Mouse (Mus musculus) fibroblast of lung, adult 2 months (primary cell): ENCODE measurements around the gene Emp3.
"Not testable (repeated sequence)": the region's sequence is repeated elsewhere in the genome, so short reads cannot be mapped to it uniquely, and the experiment has no call there.

Experiments
- DNase-seq: peaks from one replicate; pipeline ENCODE4 v3.0.0-alpha.2; 2011; ENCODE audit warnings: low read depth

Emp3 gene

DNA sequence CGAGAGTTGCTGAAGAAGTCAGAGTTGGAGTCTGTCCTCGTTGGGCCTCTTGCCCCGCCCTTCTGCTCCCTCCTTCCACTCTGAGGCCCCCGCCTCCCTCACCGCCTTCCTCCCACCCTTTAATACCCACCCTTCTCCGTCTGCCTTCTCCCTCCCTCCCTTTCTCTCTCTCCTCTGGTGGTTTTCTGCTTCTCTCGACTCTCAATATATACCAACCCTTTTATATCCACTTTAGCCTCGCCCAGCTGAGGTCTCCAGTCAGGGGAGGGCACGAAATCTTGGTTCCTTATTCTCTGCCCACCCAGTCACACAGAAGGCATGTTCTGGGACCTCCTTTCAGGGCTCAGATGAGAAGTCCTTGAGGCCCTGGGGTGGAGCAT is at the start of gene Emp3:
Gene Emp3, minus strand, starts transcription at position 163 of the 380 bp plus-strand sequence.
- DNase-seq = no peak

DNA sequence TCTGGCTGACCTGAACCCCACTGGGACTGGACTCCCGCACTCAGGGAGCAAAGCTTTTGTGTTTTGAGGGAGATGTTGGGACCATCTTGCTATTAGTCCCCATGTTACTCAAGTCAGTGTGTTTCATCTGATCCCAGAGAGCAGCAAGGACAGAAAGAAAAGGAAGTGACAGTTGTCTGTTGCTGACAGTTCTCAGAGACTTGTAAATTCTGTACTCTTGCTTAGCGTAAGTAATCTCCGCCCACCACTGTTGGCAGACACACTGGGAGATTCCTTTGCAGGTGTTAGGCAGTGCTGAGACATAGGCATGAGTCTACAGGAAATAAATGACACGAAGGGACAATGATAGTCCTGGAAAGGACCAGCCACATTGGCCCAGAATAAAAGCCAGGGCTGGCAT is 35.4 kb upstream of the Emp3 start:
- DNase-seq = no peak

DNA sequence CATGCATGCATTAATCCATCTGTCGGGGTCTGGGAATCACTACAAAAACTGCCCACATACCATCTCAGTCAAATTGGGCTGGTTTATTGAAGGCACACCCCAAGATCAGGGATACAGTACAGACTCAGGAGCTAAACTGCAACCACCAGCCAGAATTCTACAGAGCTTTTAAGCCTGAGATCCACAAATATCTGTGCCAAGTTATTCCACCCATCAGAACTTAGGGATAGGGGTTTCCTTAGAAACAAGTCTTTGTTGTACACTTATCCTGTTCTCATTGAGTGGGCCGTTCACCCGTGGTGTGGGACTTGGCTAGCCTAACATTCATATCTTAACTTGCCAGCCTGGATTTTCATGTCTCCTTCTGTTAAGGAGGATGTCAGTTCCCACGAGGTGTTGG is 27.9 kb upstream of the Emp3 start:
- no peak for DNase-seq

DNA sequence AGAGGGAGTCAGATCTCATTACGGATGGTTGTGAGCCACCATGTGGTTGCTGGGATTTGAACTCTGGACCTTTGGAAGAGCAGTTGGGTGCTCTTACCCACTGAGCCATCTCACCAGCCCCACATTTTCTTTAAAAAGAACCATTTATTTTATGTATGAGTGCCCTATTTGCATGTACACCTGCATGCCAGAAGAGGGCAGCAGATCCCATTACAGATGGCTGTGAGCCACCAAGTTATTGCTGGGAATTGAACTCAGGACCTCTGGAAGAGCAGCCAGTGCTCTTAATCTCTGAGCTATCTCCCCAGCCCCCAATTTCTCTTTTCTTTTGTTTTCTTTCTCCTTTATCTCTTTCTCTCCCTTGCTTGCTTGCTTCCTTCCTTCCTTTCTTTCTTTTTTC is 22.1 kb upstream of the Emp3 start:
- DNase-seq = not testable (repeated sequence)

DNA sequence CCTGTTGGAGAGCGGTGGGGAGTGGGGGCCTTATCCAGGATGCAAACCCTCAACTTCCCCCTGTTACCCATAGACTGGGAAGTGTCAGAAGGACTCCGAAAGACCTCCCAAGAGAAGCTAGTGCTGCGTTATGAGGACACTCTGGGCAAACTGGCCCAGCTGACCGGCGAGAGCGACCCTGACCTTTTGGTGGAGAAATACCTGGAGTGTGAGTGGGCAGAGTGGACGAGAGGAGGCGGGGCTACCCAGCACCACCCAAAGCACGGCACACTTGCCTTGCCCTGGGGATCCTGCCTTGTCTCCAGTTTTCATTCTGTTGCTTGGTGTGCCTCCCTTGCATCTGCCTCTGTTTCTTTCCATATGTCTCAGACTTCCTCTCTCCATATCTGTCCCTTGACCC is 20.8 kb upstream of the Emp3 start:
- DNase-seq = no peak

DNA sequence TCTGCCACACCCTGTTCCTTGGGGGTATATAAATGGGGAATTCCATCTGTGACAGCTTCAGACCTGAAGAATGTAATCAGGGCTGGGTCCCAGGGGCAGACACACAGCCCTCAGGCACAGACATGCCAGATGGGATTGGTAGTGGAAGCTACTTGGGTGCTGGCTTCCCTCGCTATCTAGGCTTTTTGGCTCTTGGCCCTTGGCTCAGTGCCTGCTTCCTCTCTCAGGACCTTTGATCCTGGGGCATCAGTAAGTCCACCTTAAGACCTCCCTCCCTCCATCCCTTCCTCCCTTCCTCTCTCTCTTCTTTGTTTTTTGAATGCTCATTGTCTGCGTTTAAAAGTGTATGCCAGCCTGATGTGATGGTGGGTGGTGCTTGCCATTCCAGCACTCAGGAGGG is 18.6 kb upstream of the Emp3 start:
- no peak for DNase-seq

DNA sequence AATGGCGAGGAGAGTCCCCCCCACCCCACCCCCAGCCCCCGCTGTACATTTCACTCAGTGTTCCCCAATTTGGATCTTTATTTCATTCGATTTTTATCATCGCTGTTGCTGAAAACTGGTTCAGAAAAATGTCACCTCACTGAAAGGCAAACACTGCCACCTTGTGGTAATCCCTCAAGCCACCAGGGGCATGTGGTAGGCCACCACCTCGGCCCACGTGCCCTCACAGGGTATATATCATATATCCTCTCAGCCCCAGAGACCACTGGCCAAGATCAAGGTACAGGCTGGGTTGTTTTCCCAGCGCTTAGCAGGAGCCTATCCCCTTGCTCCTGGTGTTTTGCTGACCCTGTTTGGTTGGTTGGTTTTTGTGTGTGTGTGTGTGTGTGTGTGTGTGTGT is 13.9 kb upstream of the Emp3 start:
- DNase-seq = no peak

GRCm38 (mm10) chr7:45933766-45934165 is 12.6 kb upstream of the Emp3 start:
- DNase-seq = not testable (repeated sequence)

- DNase-seq = no peak
Observed at GRCm38 (mm10) chr7:45929688-45930087, 8.5 kb upstream of the Emp3 start.

DNA sequence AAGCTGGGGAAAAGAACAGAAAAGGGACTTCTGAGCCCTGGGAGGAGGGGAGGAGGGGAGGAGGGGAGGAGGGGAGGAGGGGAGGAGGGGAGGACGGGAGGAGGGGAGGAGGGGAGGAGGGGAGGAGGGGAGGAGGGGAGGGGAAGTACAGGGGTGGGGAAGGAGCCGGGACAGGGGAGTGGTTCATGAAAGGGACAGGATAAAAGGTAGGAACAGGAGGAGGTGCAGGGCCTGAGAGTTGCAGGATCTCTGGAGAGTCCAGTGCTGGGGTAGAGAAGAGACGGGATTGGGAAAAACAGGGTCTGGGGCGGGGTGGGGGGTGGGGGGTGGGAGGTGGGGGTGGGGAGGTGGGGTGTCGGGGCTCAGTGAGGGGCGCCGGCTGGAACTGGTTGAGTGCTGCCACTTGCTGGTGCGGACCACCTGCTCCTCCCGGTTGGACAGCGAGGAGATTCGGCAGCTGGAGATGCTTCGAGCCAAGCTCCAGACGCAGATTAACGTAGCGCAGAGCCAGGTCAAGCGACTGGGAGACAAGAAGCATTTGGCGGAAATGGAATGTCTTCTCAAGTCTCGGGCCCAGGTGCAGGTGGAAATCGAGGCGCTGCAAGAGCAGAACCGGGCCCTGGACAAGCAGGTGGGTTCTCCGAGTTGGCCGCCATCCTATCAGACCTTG is 7.6 kb upstream of the Emp3 start:
- no peak for DNase-seq

DNA sequence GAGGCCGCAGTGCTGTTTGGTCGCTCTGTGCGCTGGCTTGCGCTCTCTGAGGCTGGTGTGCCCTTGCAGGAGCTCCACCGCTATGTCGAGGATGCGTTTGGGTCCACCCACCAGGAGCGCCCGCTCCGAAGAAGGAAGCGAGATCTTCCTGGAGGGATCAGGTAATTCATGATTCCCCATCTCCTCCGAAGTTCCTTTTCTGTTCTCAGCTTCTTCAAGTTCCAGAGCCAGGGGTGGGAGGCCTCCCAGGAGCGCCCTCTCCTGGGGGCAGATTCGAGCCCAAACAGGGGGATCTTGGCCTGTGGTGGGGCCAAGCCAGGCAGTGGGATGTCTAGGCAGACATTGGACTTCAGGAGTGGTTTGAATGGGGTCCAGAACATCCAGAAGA is 3.2 kb upstream of the Emp3 start:
- no peak for DNase-seq

GRCm38 (mm10) chr7:45923762-45924428 is 2.7 kb upstream of the Emp3 start, which contains the start of gene Ccdc114:
Gene Ccdc114, plus strand, starts transcription at chr7:45924072.
- no peak for DNase-seq

GRCm38 (mm10) chr7:45922928-45923761 is 1.9 kb upstream of the Emp3 start:
- peak; percentile 97 for DNase-seq

DNA sequence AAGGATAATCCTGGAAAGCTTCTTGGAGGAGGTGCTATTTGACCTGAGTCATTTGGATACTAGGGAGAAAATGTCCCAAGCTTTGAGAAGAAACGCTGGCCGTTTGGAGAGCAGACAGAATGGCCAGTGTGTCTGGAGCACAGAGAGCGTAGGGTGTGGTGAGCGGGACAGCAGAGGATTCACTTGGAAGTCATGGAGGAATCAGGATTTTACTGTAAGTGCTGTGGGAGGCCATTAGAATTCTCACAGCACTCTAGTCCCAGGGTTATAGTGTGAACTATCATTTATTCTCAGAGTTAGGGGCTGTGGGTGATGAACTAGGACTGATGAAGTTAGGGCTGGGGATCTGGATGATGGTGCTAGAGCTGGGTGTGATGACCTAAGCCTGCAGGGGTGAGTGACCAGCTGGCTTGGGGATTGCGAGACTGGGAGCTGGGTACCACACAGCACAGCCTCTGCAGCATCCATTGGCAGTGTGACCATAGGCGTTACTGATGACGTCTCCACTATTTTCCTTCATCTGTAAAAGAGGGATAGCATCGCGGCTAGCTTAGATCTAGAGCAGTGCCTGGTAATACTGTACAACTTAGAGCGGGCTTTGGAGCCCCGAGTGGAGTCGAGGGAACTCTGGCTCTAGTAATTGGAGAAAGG is 871 bp upstream of the Emp3 start:
- no peak for DNase-seq

DNA sequence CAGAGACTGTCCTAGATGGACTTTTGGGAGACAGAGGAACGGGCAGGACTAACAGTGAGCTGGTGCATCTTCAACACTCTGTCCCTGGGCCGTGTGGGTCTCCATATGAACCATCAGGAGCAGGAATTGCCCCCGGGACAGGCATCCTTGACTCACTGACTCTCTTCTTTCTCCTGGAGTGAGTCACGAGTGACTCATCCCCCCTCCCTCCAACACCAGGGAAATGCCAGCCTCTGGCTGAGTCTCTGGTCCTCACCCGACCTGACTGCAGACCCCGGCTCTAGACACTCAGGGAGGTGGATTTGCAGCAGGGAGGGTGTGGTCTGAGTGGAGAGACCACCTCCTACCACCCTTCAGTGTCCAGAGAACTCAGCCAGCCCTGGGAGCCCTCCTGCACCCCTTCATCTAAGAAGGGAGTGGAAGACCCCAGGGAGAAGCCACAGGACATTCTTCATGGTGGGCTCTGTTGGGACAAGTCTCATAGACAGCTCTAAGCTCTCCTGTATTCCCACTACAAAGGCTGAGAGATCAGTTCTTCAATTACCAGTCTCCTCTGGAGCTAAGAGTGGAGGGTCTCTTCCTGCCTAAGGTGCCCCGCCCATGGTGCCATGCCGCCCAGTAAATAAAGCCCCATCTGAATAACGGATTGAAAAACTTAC is 492 bp downstream of the Emp3 start:
- DNase-seq = no peak

GRCm38 (mm10) chr7:45919761-45920160 is 1.4 kb downstream of the Emp3 start:
- no peak for DNase-seq

DNA sequence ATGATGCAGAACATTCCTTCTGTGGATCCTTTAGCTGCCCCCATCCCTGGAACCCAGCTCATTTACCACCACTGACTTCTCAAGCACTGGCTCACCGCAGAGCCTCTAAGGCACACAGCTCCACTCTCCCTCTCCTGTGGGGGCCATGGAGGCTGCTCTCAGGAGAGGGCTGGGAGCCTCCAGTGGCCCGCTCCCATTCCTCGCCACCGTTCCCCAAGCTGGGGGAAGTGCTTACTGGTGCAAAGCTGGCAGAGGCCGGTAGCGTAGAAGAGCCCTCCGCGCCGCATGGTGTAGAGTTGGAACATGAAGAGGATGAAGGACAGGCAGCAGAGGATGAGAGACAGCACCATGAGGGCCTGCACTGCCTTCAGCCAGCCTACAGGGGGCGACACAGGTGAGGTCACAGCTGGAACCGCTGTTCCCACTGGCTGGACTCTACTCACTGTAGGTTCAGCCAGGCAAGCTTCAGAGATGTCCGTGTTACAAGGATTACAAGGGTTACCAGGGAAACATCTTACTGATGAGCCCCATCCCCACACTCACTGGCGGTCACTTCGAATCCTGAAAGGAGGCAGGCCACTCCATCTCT is 2.0 kb downstream of the Emp3 start:
- no peak for DNase-seq

GRCm38 (mm10) chr7:45917926-45918325 is 3.3 kb downstream of the Emp3 start:
- DNase-seq = no peak

- no peak for DNase-seq
Observed at GRCm38 (mm10) chr7:45917004-45917704, 4.0 kb downstream of the Emp3 start.

DNA sequence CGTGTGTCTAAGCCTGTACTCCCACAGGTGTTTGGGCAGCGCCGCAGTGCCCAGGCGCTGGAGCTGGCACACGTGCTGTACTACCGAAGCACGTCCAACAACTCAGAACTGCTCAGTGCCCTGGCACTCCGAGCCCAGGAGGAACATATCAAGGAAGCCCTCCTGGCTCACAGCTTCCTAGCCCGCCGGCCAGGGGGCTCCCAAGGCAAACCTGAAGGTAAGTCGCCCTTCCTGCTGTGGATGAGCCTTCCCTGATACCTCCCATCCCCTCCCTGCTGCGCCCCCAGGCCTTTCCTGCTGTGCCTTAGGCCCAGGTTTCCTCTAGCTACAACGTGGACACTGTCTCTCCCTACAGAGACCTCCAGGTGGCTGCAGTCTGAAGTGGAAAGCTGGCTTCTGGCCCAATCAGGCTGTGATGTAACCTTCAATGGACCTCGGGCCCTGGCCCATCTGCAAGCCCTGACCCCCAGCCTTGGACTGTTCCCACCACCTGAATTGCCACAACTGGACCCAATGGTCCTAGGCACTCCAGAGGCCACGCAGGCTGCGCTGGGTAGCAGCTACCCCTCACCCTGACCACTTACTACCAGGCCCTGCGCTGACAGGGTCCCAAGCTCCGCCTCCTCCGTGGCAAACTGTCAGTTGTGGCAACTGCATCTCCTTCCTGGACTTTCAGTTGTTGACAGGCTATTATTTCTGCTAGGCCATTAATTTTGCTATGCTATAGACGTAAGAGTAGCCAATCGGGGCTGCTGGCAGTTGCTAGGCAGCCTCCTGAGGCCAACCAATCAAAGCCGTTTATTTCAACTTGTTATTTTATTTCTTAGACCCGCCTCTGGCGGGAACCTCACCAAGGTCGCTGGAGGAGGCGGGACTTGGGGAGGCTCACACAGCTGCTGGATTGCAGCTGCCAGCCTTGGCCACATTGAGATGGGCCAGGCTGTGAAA is 4.9 kb downstream of the Emp3 start:
- DNase-seq = no peak
